Mouse (Mus musculus): ENCODE measurements around the gene Sapcd1. TPM values are rescaled to one million over a fixed set of nuclear protein-coding genes. Genes with fewer than 3 reads are reported as not detected.
A peak's percentile ranks its signal among the peaks of the same experiment; 100 is the strongest.

Gene Sapcd1
- total RNA-seq, 4 experiments from 2014 or later, result not detected

- peak; percentile 68 for DNase-seq (ENCODE audit: low spot score)
These were observed 47.2 kb downstream of the Sapcd1 start for GRCm38 (mm10) chr17:34980655-34981054.

GRCm38 (mm10) chr17:34979631-34980030 lies 48.2 kb downstream of the Sapcd1 start:
- no peak for DNase-seq (ENCODE audit: low spot score)

DNA sequence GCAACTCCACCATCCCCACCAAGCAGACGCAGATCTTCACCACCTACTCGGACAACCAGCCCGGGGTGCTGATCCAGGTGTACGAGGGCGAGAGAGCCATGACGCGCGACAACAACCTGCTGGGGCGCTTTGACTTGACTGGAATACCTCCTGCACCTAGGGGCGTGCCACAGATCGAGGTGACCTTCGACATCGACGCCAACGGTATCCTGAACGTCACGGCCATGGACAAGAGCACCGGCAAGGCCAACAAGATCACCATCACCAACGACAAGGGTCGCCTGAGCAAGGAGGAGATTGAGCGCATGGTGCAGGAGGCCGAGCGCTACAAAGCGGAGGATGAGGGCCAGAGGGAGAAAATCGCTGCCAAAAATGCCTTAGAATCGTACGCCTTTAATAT lies 49.6 kb downstream of the Sapcd1 start:
- no peak for DNase-seq (ENCODE audit: low spot score)

DNA sequence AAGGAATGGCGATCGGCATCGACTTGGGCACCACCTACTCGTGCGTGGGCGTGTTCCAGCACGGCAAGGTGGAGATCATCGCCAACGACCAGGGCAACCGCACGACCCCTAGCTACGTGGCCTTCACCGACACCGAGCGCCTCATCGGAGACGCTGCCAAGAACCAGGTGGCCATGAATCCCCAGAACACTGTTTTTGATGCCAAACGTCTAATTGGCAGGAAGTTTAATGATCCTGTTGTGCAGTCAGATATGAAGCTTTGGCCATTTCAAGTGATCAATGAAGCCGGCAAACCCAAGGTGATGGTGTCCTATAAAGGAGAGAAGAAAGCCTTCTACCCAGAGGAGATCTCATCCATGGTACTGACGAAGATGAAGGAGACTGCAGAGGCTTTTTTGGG lies 50.8 kb downstream of the Sapcd1 start:
- DNase-seq (ENCODE audit: low spot score), result no peak

Other genes starting within 250 kb of the Sapcd1 start
- gene Cyp21a1, start 223.5 kb downstream of the Sapcd1 start, total RNA-seq (2022), result under 1 TPM in 1 of 4 experiments, not detected in 3; 0.35 TPM
- gene Stk19, start 191.1 kb downstream of the Sapcd1 start, total RNA-seq (2022), result 10 to 100 TPM in 2 of 4 experiments, 1 to 10 TPM in 2; 8.2 to 14.6 (median 9.5) TPM
- 10 to 100 TPM; 10.6 to 15.9 (median 11.5) TPM for gene Dxo, start 191.0 kb downstream of the Sapcd1 start, total RNA-seq (2022)
- 10 to 100 TPM; 21.8 to 29.1 (median 25.8) TPM for gene Skiv2l, start 177.8 kb downstream of the Sapcd1 start, total RNA-seq (2022)
- gene Nelfe, start 177.6 kb downstream of the Sapcd1 start, total RNA-seq (2022), result 10 to 100 TPM; 16.6 to 17.9 (median 16.7) TPM
- 1 to 10 TPM; 2.2 to 8.5 (median 4.5) TPM for gene Cfb, start 165.5 kb downstream of the Sapcd1 start, total RNA-seq (2022)
- gene Zbtb12, start 148.5 kb downstream of the Sapcd1 start, total RNA-seq (2022), result 1 to 10 TPM; 8.5 to 9.9 (median 9.1) TPM
- gene Gm20547, start 146.0 kb downstream of the Sapcd1 start, total RNA-seq (2022), result not detected
- 1 to 10 TPM; 1.8 to 4.1 (median 3.0) TPM for gene C2, start 129.8 kb downstream of the Sapcd1 start, total RNA-seq (2022)
- 10 to 100 TPM; 41.5 to 45.8 (median 42.4) TPM for gene Ehmt2, start 129.5 kb downstream of the Sapcd1 start, total RNA-seq (2022)
- gene Slc44a4, start 113.5 kb downstream of the Sapcd1 start, total RNA-seq (2022), result not detected
- 10 to 100 TPM; 13.0 to 16.1 (median 14.4) TPM for gene Neu1, start 96.8 kb downstream of the Sapcd1 start, total RNA-seq (2022)
- gene Hspa1b, start 68.8 kb downstream of the Sapcd1 start, total RNA-seq (2022), result 1 to 10 TPM; 1.4 to 5.5 (median 2.6) TPM
- not detected for gene Gm20481, start 58.1 kb downstream of the Sapcd1 start, total RNA-seq (2022)
- 1 to 10 TPM; 1.8 to 7.5 (median 3.6) TPM for gene Hspa1a, start 55.9 kb downstream of the Sapcd1 start, total RNA-seq (2022)
- 10 to 100 TPM in 2 of 4 experiments, 1 to 10 TPM in 2; 8.7 to 13.3 (median 11.0) TPM for gene Hspa1l, start 55.3 kb downstream of the Sapcd1 start, total RNA-seq (2022)
- 10 to 100 TPM; 17.5 to 21.7 (median 17.9) TPM for gene Lsm2, start 46.2 kb downstream of the Sapcd1 start, total RNA-seq (2022)
- gene Vars, start 27.0 kb downstream of the Sapcd1 start, total RNA-seq (2022), result 10 to 100 TPM; 28.3 to 31.4 (median 29.3) TPM
- 10 to 100 TPM; 12.0 to 18.5 (median 16.6) TPM for gene Vwa7, start 11.4 kb downstream of the Sapcd1 start, total RNA-seq (2022)
- gene Msh5, start 18.7 kb upstream of the Sapcd1 start, total RNA-seq (2022), result under 1 TPM in 2 of 4 experiments, not detected in 2; 0.33 to 0.56 TPM
- 10 to 100 TPM; 21.6 to 33.8 (median 30.0) TPM for gene Clic1, start 21.9 kb upstream of the Sapcd1 start, total RNA-seq (2022)
- 10 to 100 TPM; 13.5 to 22.7 (median 21.5) TPM for gene Ddah2, start 31.0 kb upstream of the Sapcd1 start, total RNA-seq (2022)
- gene Ly6g6c, start 37.4 kb upstream of the Sapcd1 start, total RNA-seq (2022), result not detected
- gene Mpig6b, start 38.2 kb upstream of the Sapcd1 start, total RNA-seq (2022), result 1 to 10 TPM in 1 of 4 experiments, under 1 TPM in 3; 0.34 to 1.0 (median 0.85) TPM
- not detected for gene Ly6g6e, start 48.9 kb upstream of the Sapcd1 start, total RNA-seq (2022)
- gene Ly6g6d, start 50.0 kb upstream of the Sapcd1 start, total RNA-seq (2022), result under 1 TPM in 3 of 4 experiments, not detected in 1; 0.69 to 0.95 (median 0.85) TPM
- gene Ly6g6f, start 57.6 kb upstream of the Sapcd1 start, total RNA-seq (2022), result under 1 TPM in 1 of 4 experiments, not detected in 3; 0.24 TPM
- 10 to 100 TPM; 60.7 to 64.8 (median 62.3) TPM for gene Abhd16a, start 61.2 kb upstream of the Sapcd1 start, total RNA-seq (2022)
- gene Ly6g5c, start 80.3 kb upstream of the Sapcd1 start, total RNA-seq (2022), result not detected
- gene Ly6g5b, start 87.4 kb upstream of the Sapcd1 start, total RNA-seq (2022), result not detected
- 10 to 100 TPM in 1 of 4 experiments, 1 to 10 TPM in 3; 6.6 to 10.2 (median 8.2) TPM for gene Gpank1, start 93.4 kb upstream of the Sapcd1 start, total RNA-seq (2022)
- 100 to 1,000 TPM; 152 to 184 (median 155) TPM for gene Csnk2b, start 94.0 kb upstream of the Sapcd1 start, total RNA-seq (2022)
- gene D17H6S53E, start 98.4 kb upstream of the Sapcd1 start, total RNA-seq (2022), result 10 to 100 TPM; 27.8 to 33.4 (median 30.3) TPM
- gene Apom, start 104.0 kb upstream of the Sapcd1 start, total RNA-seq (2022), result under 1 TPM in 1 of 4 experiments, not detected in 3; 0.26 TPM
- gene Bag6, start 107.2 kb upstream of the Sapcd1 start, total RNA-seq (2022), result 100 to 1,000 TPM; 233 to 266 (median 242) TPM
- 100 to 1,000 TPM; 130 to 143 (median 140) TPM for gene Prrc2a, start 136.9 kb upstream of the Sapcd1 start, total RNA-seq (2022)
- 1 to 10 TPM; 1.9 to 3.3 (median 2.4) TPM for gene Aif1, start 148.1 kb upstream of the Sapcd1 start, total RNA-seq (2022)
- gene Lst1, start 160.4 kb upstream of the Sapcd1 start, total RNA-seq (2022), result 1 to 10 TPM; 1.8 to 3.6 (median 2.6) TPM
- 1 to 10 TPM in 1 of 4 experiments, under 1 TPM in 3; 0.69 to 1.6 (median 0.80) TPM for gene Ltb, start 166.4 kb upstream of the Sapcd1 start, total RNA-seq (2022)
- under 1 TPM; 0.25 to 0.97 (median 0.52) TPM for gene Tnf, start 174.0 kb upstream of the Sapcd1 start, total RNA-seq (2022)
- under 1 TPM in 1 of 4 experiments, not detected in 3; 0.44 TPM for gene Lta, start 177.3 kb upstream of the Sapcd1 start, total RNA-seq (2022)
- gene Gm16181, start 192.8 kb upstream of the Sapcd1 start, total RNA-seq (2022), result under 1 TPM in 1 of 4 experiments, not detected in 3; 0.72 TPM
- gene Atp6v1g2, start 205.6 kb upstream of the Sapcd1 start, total RNA-seq (2022), result 1 to 10 TPM; 1.7 to 3.6 (median 1.9) TPM
- 1 to 10 TPM; 8.2 to 9.4 (median 8.5) TPM for gene Nfkbil1, start 207.8 kb upstream of the Sapcd1 start, total RNA-seq (2022)
- gene Ddx39b, start 213.7 kb upstream of the Sapcd1 start, total RNA-seq (2022), result 10 to 100 TPM; 76.7 to 92.1 (median 86.6) TPM
- 100 to 1,000 TPM; 108 to 169 (median 117) TPM for gene H2-D1, start 234.7 kb upstream of the Sapcd1 start, total RNA-seq (2022)